In genomic region chr5:146939109-146939796, GRCm38 (mm10) we compare ENCODE assay signal across 8 mouse cellular contexts. TPM values are rescaled to one million over a fixed set of nuclear protein-coding genes. Genes with fewer than 3 reads are reported as not detected.
DNase-seq lines count a peak whose midpoint lies in the region; ATAC-seq lines count a peak whose summit lies in the region.

No protein-coding gene starts in this region.

- DNase-seq in heart, adult 8-10 months (ENCODE audit: low spot score), result no peak

- ATAC-seq in forebrain, embryonic 15.5 days (replicated peaks), result peak; percentile 78
- no peak for ATAC-seq in forebrain, embryonic 12.5 days (ENCODE audit: low FRiP score)
- ATAC-seq in midbrain, embryonic 16.5 days, result 0 out of 2 replicates have a peak, but pooled peaks have one; percentile 42
- ATAC-seq in midbrain, embryonic 15.5 days (replicated peaks), result no peak; the same call in 1 of the 2 replicates
- ATAC-seq in forebrain, embryonic 16.5 days, result peak; percentile 86
- peak; percentile 67 for ATAC-seq in neural tube, embryonic 15.5 days (ENCODE audit: low FRiP score)
- no peak for ATAC-seq in kidney, embryonic 15.5 days (replicated peaks; ENCODE audit: low FRiP score)

- no peaks in the 10 kb centered on the region for H3K9me3 ChIP-seq in forebrain, embryonic 15.5 days
- H3K9me3 ChIP-seq in forebrain, embryonic 12.5 days, result 0 out of 2 replicates have a peak, but pooled peaks cover 3% of the 10 kb centered on the region
- no peaks in the 10 kb centered on the region for H3K9me3 ChIP-seq in midbrain, embryonic 16.5 days (replicated peaks; ENCODE audit: control insufficient read depth, low read length, poor library complexity, severe bottlenecking)
- no peaks in the 10 kb centered on the region for H3K9me3 ChIP-seq in midbrain, embryonic 15.5 days
- H3K9me3 ChIP-seq in forebrain, embryonic 16.5 days (ENCODE audit: control insufficient read depth, low read length), result no peaks in the 10 kb centered on the region
- no peaks in the 10 kb centered on the region for H3K9me3 ChIP-seq in neural tube, embryonic 15.5 days (replicated peaks)
- H3K9me3 ChIP-seq in kidney, embryonic 15.5 days (replicated peaks), result 0 out of 2 replicates have a peak, but pooled peaks cover 4% of the 10 kb centered on the region

- H3K36me3 ChIP-seq in forebrain, embryonic 15.5 days, result no peaks in the 10 kb centered on the region
- H3K36me3 ChIP-seq in forebrain, embryonic 12.5 days (replicated peaks), result no peaks in the 10 kb centered on the region
- no peaks in the 10 kb centered on the region for H3K36me3 ChIP-seq in midbrain, embryonic 16.5 days (ENCODE audit: control insufficient read depth, insufficient read depth, low read length)
- no peaks in the 10 kb centered on the region for H3K36me3 ChIP-seq in midbrain, embryonic 15.5 days (replicated peaks)
- no peaks in the 10 kb centered on the region for H3K36me3 ChIP-seq in forebrain, embryonic 16.5 days (ENCODE audit: control insufficient read depth, insufficient read depth)
- no peaks in the 10 kb centered on the region for H3K36me3 ChIP-seq in neural tube, embryonic 15.5 days
- no peaks in the 10 kb centered on the region for H3K36me3 ChIP-seq in kidney, embryonic 15.5 days

- H3K4me3 ChIP-seq in forebrain, embryonic 15.5 days, result no peak overlapping the region
- no peak overlapping the region for H3K4me3 ChIP-seq in forebrain, embryonic 12.5 days (replicated peaks)
- H3K4me3 ChIP-seq in midbrain, embryonic 16.5 days (ENCODE audit: low read depth, low read length), result no peak overlapping the region
- H3K4me3 ChIP-seq in midbrain, embryonic 15.5 days, result no peak overlapping the region
- H3K4me3 ChIP-seq in forebrain, embryonic 16.5 days (replicated peaks; ENCODE audit: low read length), result no peak overlapping the region
- H3K4me3 ChIP-seq in neural tube, embryonic 15.5 days (replicated peaks), result no peak overlapping the region
- H3K4me3 ChIP-seq in kidney, embryonic 15.5 days (replicated peaks), result no peak overlapping the region

- H3K27me3 ChIP-seq in forebrain, embryonic 15.5 days, result 0 out of 2 replicates have a peak, but pooled peaks cover 2% of the 10 kb centered on the region
- H3K27me3 ChIP-seq in forebrain, embryonic 12.5 days, result peaks cover 8% of the 10 kb centered on the region
- no peaks in the 10 kb centered on the region for H3K27me3 ChIP-seq in midbrain, embryonic 16.5 days (ENCODE audit: control insufficient read depth, insufficient read depth, low read depth, low read length)
- H3K27me3 ChIP-seq in midbrain, embryonic 15.5 days (replicated peaks), result no peaks in the 10 kb centered on the region
- no peaks in the 10 kb centered on the region; the same call in 1 of the 2 replicates for H3K27me3 ChIP-seq in forebrain, embryonic 16.5 days (replicated peaks; ENCODE audit: control insufficient read depth, insufficient read depth, low read length)
- no peaks in the 10 kb centered on the region for H3K27me3 ChIP-seq in neural tube, embryonic 15.5 days (replicated peaks)
- H3K27me3 ChIP-seq in kidney, embryonic 15.5 days, result no peaks in the 10 kb centered on the region

- peaks cover 5% of the 10 kb centered on the region; the same call in 1 of the 2 replicates for H3K4me1 ChIP-seq in forebrain, embryonic 15.5 days
- no peaks in the 10 kb centered on the region for H3K4me1 ChIP-seq in forebrain, embryonic 12.5 days
- H3K4me1 ChIP-seq in midbrain, embryonic 16.5 days (ENCODE audit: control insufficient read depth, insufficient read depth, low read length), result no peaks in the 10 kb centered on the region
- H3K4me1 ChIP-seq in midbrain, embryonic 15.5 days, result no peaks in the 10 kb centered on the region
- 0 out of 2 replicates have a peak, but pooled peaks cover 6% of the 10 kb centered on the region for H3K4me1 ChIP-seq in forebrain, embryonic 16.5 days (replicated peaks; ENCODE audit: control insufficient read depth, insufficient read depth, low read length)
- H3K4me1 ChIP-seq in neural tube, embryonic 15.5 days, result peaks cover 10% of the 10 kb centered on the region
- no peaks in the 10 kb centered on the region for H3K4me1 ChIP-seq in kidney, embryonic 15.5 days

- peak overlapping the region; percentile 45 for H3K27ac ChIP-seq in forebrain, embryonic 15.5 days (replicated peaks)
- H3K27ac ChIP-seq in forebrain, embryonic 12.5 days, result no peak overlapping the region
- H3K27ac ChIP-seq in midbrain, embryonic 16.5 days (ENCODE audit: low read length), result no peak overlapping the region
- no peak overlapping the region for H3K27ac ChIP-seq in midbrain, embryonic 15.5 days
- H3K27ac ChIP-seq in forebrain, embryonic 16.5 days (ENCODE audit: low read length), result no peak overlapping the region
- H3K27ac ChIP-seq in neural tube, embryonic 15.5 days (replicated peaks), result peak overlapping the region; percentile 49
- H3K27ac ChIP-seq in kidney, embryonic 15.5 days, result no peak overlapping the region

- H3K9ac ChIP-seq in forebrain, embryonic 15.5 days (replicated peaks), result no peak overlapping the region
- H3K9ac ChIP-seq in forebrain, embryonic 12.5 days, result no peak overlapping the region
- no peak overlapping the region for H3K9ac ChIP-seq in midbrain, embryonic 16.5 days (ENCODE audit: low read depth, low read length)
- no peak overlapping the region for H3K9ac ChIP-seq in midbrain, embryonic 15.5 days
- H3K9ac ChIP-seq in forebrain, embryonic 16.5 days (replicated peaks; ENCODE audit: low read depth, low read length), result no peak overlapping the region
- no peak overlapping the region for H3K9ac ChIP-seq in neural tube, embryonic 15.5 days (replicated peaks)
- no peak overlapping the region for H3K9ac ChIP-seq in kidney, embryonic 15.5 days

- 60% methylated on average over 16 of the region's 16 CpGs for WGBS in forebrain, embryonic 15.5 days
- WGBS in forebrain, embryonic 12.5 days, result 79% methylated on average over 16 of the region's 16 CpGs
- WGBS in midbrain, embryonic 16.5 days, result 68% methylated on average over 16 of the region's 16 CpGs
- WGBS in midbrain, embryonic 15.5 days, result 79% methylated on average over 16 of the region's 16 CpGs
- 58% methylated on average over 16 of the region's 16 CpGs for WGBS in forebrain, embryonic 16.5 days
- WGBS in neural tube, embryonic 15.5 days, result 44% methylated on average over 16 of the region's 16 CpGs
- 79% methylated on average over 16 of the region's 16 CpGs for WGBS in kidney, embryonic 15.5 days

- peak overlapping the region; percentile 8; the same call in 1 of the 2 replicates for H3K4me2 ChIP-seq in forebrain, embryonic 15.5 days (replicated peaks)
- H3K4me2 ChIP-seq in forebrain, embryonic 12.5 days, result no peak overlapping the region
- no peak overlapping the region for H3K4me2 ChIP-seq in midbrain, embryonic 16.5 days (ENCODE audit: low read length)
- H3K4me2 ChIP-seq in midbrain, embryonic 15.5 days, result no peak overlapping the region
- peak overlapping the region; percentile 14; the same call in 1 of the 2 replicates for H3K4me2 ChIP-seq in forebrain, embryonic 16.5 days (ENCODE audit: low read length)
- peak overlapping the region; percentile 44 for H3K4me2 ChIP-seq in neural tube, embryonic 15.5 days
- H3K4me2 ChIP-seq in kidney, embryonic 15.5 days, result no peak overlapping the region

RNA-seq across cellular contexts. Expression of gene Gtf3a, which starts 9.2 kb away (rescaled TPM):
- 123 and 124 TPM in 2 replicates for polyA plus RNA-seq in forebrain, embryonic 15.5 days (2015; fragmentation: Nextera tagmentation; extraction: Ambion mirVana)
- polyA plus RNA-seq in forebrain, embryonic 12.5 days (2016; fragmentation: Nextera tagmentation; extraction: Ambion mirVana), result 107 and 114 TPM in 2 replicates
- 112 and 116 TPM in 2 replicates for polyA plus RNA-seq in midbrain, embryonic 16.5 days (2015; fragmentation: Nextera tagmentation; extraction: Ambion mirVana)
- polyA plus RNA-seq in midbrain, embryonic 15.5 days (2015; fragmentation: Nextera tagmentation; extraction: Ambion mirVana), result 110 and 116 TPM in 2 replicates
- polyA plus RNA-seq in forebrain, embryonic 16.5 days (2015; fragmentation: Nextera tagmentation; extraction: Ambion mirVana), result 118 and 123 TPM in 2 replicates
- 107 and 115 TPM in 2 replicates for polyA plus RNA-seq in neural tube, embryonic 15.5 days (2015; fragmentation: Nextera tagmentation; extraction: Ambion mirVana)
- 10 to 100 TPM; 15.8 to 22.6 (median 19.9) TPM for total RNA-seq in heart, adult 8-10 months (2022)
- polyA plus RNA-seq in kidney, embryonic 15.5 days (2015; fragmentation: Nextera tagmentation; extraction: Ambion mirVana), result 120 and 125 TPM in 2 replicates

RNA-seq across cellular contexts. Expression of gene Mtif3, which starts 24.3 kb away (rescaled TPM):
- 28.7 and 32.7 TPM in 2 replicates for polyA plus RNA-seq in forebrain, embryonic 15.5 days (2015; fragmentation: Nextera tagmentation; extraction: Ambion mirVana)
- 18.8 and 22.3 TPM in 2 replicates for polyA plus RNA-seq in forebrain, embryonic 12.5 days (2016; fragmentation: Nextera tagmentation; extraction: Ambion mirVana)
- 28.4 and 31.2 TPM in 2 replicates for polyA plus RNA-seq in midbrain, embryonic 16.5 days (2015; fragmentation: Nextera tagmentation; extraction: Ambion mirVana)
- polyA plus RNA-seq in midbrain, embryonic 15.5 days (2015; fragmentation: Nextera tagmentation; extraction: Ambion mirVana), result 28.3 and 28.9 TPM in 2 replicates
- 28.7 and 31.6 TPM in 2 replicates for polyA plus RNA-seq in forebrain, embryonic 16.5 days (2015; fragmentation: Nextera tagmentation; extraction: Ambion mirVana)
- polyA plus RNA-seq in neural tube, embryonic 15.5 days (2015; fragmentation: Nextera tagmentation; extraction: Ambion mirVana), result 25.7 and 31.7 TPM in 2 replicates
- total RNA-seq in heart, adult 8-10 months (2022), result 10 to 100 TPM; 26.8 to 38.0 (median 31.5) TPM
- polyA plus RNA-seq in kidney, embryonic 15.5 days (2015; fragmentation: Nextera tagmentation; extraction: Ambion mirVana), result 24.8 and 25.0 TPM in 2 replicates

Comparison
In these comparisons a context has a peak if more than half of its experiments do, and no peak if none do; other contexts are left out.
1. ATAC-seq: peak in forebrain, embryonic 15.5 days (single experiment), midbrain, embryonic 16.5 days (single experiment), forebrain, embryonic 16.5 days (single experiment) and neural tube, embryonic 15.5 days (single experiment); none in forebrain, embryonic 12.5 days (single experiment), midbrain, embryonic 15.5 days (single experiment) and kidney, embryonic 15.5 days (single experiment).
2. H3K27ac ChIP-seq: peak in forebrain, embryonic 15.5 days (single experiment) and neural tube, embryonic 15.5 days (single experiment); none in forebrain, embryonic 12.5 days (single experiment), midbrain, embryonic 16.5 days (single experiment), midbrain, embryonic 15.5 days (single experiment), forebrain, embryonic 16.5 days (single experiment) and kidney, embryonic 15.5 days (single experiment).
3. H3K4me2 ChIP-seq: peak in forebrain, embryonic 15.5 days (single experiment), forebrain, embryonic 16.5 days (single experiment) and neural tube, embryonic 15.5 days (single experiment); none in forebrain, embryonic 12.5 days (single experiment), midbrain, embryonic 16.5 days (single experiment), midbrain, embryonic 15.5 days (single experiment) and kidney, embryonic 15.5 days (single experiment).